ENCODE assay signal across 12 mouse cellular contexts in genomic region chr7:29294111-29294761, GRCm38 (mm10). TPM values are rescaled to one million over a fixed set of nuclear protein-coding genes. Genes with fewer than 3 reads are reported as not detected.
A peak's percentile ranks its signal among the peaks of the same experiment; 100 is the strongest.
DNase-seq lines count a peak whose midpoint lies in the region; ATAC-seq and TF ChIP-seq lines count a peak whose summit lies in the region.
"Had no signal": no experiment of that assay in that cellular context is flagged by ENCODE, and none has a peak within 500 bp of the region (broad histone marks: within the 10 kb centered on the region; RNA-seq: fewer than 3 reads in every experiment).

No protein-coding gene starts in this region.

- ATAC-seq in forebrain, embryonic 16.5 days: no peak
- ATAC-seq in kidney, embryonic 15.5 days (replicated peaks; ENCODE audit: low FRiP score): no peak
- no peak for ATAC-seq in neural tube, embryonic 13.5 days (ENCODE audit: low read depth)
- ATAC-seq in neural tube, embryonic 15.5 days (ENCODE audit: low FRiP score): no peak
- ATAC-seq in monocyte, adult 5-6 weeks (replicated peaks; ENCODE audit: insufficient number of reproducible peaks, low FRiP score, low TSS enrichment, poor library complexity, severe bottlenecking): 0 out of 2 replicates have a peak, but pooled peaks have one; percentile 15

- no peak overlapping the region for H3K9ac ChIP-seq in forebrain, embryonic 16.5 days (replicated peaks; ENCODE audit: low read depth, low read length)
- H3K9ac ChIP-seq in kidney, embryonic 15.5 days: no peak overlapping the region
- H3K9ac ChIP-seq in neural tube, embryonic 13.5 days: no peak overlapping the region
- no peak overlapping the region for H3K9ac ChIP-seq in neural tube, embryonic 15.5 days (replicated peaks)

- H3K4me3 ChIP-seq in forebrain, embryonic 10.5 days: no peak overlapping the region
- H3K4me3 ChIP-seq in forebrain, embryonic 16.5 days (replicated peaks; ENCODE audit: low read length): no peak overlapping the region
- H3K4me3 ChIP-seq in kidney, embryonic 15.5 days (replicated peaks): no peak overlapping the region
- H3K4me3 ChIP-seq in kidney, adult 2 months (ENCODE audit: insufficient read depth, low read depth, low read length): no peak overlapping the region
- H3K4me3 ChIP-seq in neural tube, embryonic 13.5 days: no peak overlapping the region
- H3K4me3 ChIP-seq in neural tube, embryonic 15.5 days (replicated peaks): no peak overlapping the region
- H3K4me3 ChIP-seq: neural tube, embryonic 12.5 days had no signal

- H3K4me1 ChIP-seq in forebrain, embryonic 10.5 days: peaks cover 47% of the 10 kb centered on the region
- peaks cover 33% of the 10 kb centered on the region for H3K4me1 ChIP-seq in forebrain, embryonic 16.5 days (replicated peaks; ENCODE audit: control insufficient read depth, insufficient read depth, low read length)
- H3K4me1 ChIP-seq in kidney, embryonic 15.5 days: peaks cover 50% of the 10 kb centered on the region
- H3K4me1 ChIP-seq in kidney, adult 2 months (ENCODE audit: control insufficient read depth, insufficient read depth, low read length): no peaks in the 10 kb centered on the region; the same call in 1 of the 2 replicates
- peaks cover 50% of the 10 kb centered on the region for H3K4me1 ChIP-seq in neural tube, embryonic 13.5 days (replicated peaks)
- H3K4me1 ChIP-seq in neural tube, embryonic 15.5 days: peaks cover 40% of the 10 kb centered on the region

- no peak for TF ChIP-seq POLR2A in kidney, adult 2 months (IDR thresholded peaks at IDR 0.05; ENCODE audit: low read depth, low read length)

- no peaks in the 10 kb centered on the region for H3K9me3 ChIP-seq in forebrain, embryonic 10.5 days
- H3K9me3 ChIP-seq in forebrain, embryonic 16.5 days (ENCODE audit: control insufficient read depth, low read length): no peaks in the 10 kb centered on the region
- H3K9me3 ChIP-seq in kidney, embryonic 15.5 days (replicated peaks): no peaks in the 10 kb centered on the region
- no peaks in the 10 kb centered on the region for H3K9me3 ChIP-seq in neural tube, embryonic 13.5 days
- no peaks in the 10 kb centered on the region for H3K9me3 ChIP-seq in neural tube, embryonic 15.5 days (replicated peaks)
- H3K9me3 ChIP-seq: neural tube, embryonic 12.5 days had no signal

- peaks cover 43% of the 10 kb centered on the region for H3K27me3 ChIP-seq in forebrain, embryonic 10.5 days (ENCODE audit: poor library complexity, severe bottlenecking)
- H3K27me3 ChIP-seq in forebrain, embryonic 16.5 days (replicated peaks; ENCODE audit: control insufficient read depth, insufficient read depth, low read length): no peaks in the 10 kb centered on the region
- H3K27me3 ChIP-seq in kidney, embryonic 15.5 days: 0 out of 2 replicates have a peak, but pooled peaks cover 5% of the 10 kb centered on the region
- no peaks in the 10 kb centered on the region for H3K27me3 ChIP-seq in kidney, adult 2 months (replicated peaks; ENCODE audit: control insufficient read depth, insufficient read depth, low read length)
- H3K27me3 ChIP-seq in neural tube, embryonic 13.5 days: no peaks in the 10 kb centered on the region
- no peaks in the 10 kb centered on the region; the same call in 1 of the 2 replicates for H3K27me3 ChIP-seq in neural tube, embryonic 15.5 days (replicated peaks)

- H3K4me2 ChIP-seq in forebrain, embryonic 16.5 days (ENCODE audit: low read length): no peak overlapping the region
- no peak overlapping the region for H3K4me2 ChIP-seq in kidney, embryonic 15.5 days
- no peak overlapping the region for H3K4me2 ChIP-seq in neural tube, embryonic 13.5 days
- H3K4me2 ChIP-seq in neural tube, embryonic 15.5 days: no peak overlapping the region
- H3K4me2 ChIP-seq: liver, embryonic 11.5 days had no signal

- 75% methylated on average over 13 of the region's 13 CpGs for WGBS in forebrain, embryonic 10.5 days
- WGBS in forebrain, embryonic 16.5 days: 62% methylated on average over 13 of the region's 13 CpGs
- WGBS in kidney, embryonic 15.5 days: 69% methylated on average over 13 of the region's 13 CpGs
- WGBS in kidney, adult 2 months: 79% methylated on average over 13 of the region's 13 CpGs
- 56% methylated on average over 13 of the region's 13 CpGs for WGBS in neural tube, embryonic 13.5 days
- WGBS in neural tube, embryonic 15.5 days: 51% methylated on average over 13 of the region's 13 CpGs

- TF ChIP-seq CTCF in kidney, adult 2 months (conservative IDR thresholded peaks at IDR 0.05; ENCODE audit: insufficient read depth, insufficient read length, low read depth, low read length): no peak

- H3K27ac ChIP-seq in forebrain, embryonic 10.5 days: peak overlapping the region; percentile 84
- no peak overlapping the region for H3K27ac ChIP-seq in forebrain, embryonic 16.5 days (ENCODE audit: low read length)
- H3K27ac ChIP-seq in kidney, embryonic 15.5 days: 0 out of 2 replicates have a peak overlapping the region, but pooled peaks have one; percentile 79
- no peak overlapping the region for H3K27ac ChIP-seq in kidney, adult 2 months (ENCODE audit: insufficient read depth, low read depth, low read length)
- peak overlapping the region; percentile 42; the same call in 1 of the 2 replicates for H3K27ac ChIP-seq in neural tube, embryonic 13.5 days (replicated peaks)
- H3K27ac ChIP-seq in neural tube, embryonic 15.5 days (replicated peaks): no peak overlapping the region

- H3K36me3 ChIP-seq in forebrain, embryonic 10.5 days (replicated peaks): no peaks in the 10 kb centered on the region
- no peaks in the 10 kb centered on the region for H3K36me3 ChIP-seq in forebrain, embryonic 16.5 days (ENCODE audit: control insufficient read depth, insufficient read depth)
- no peaks in the 10 kb centered on the region for H3K36me3 ChIP-seq in kidney, embryonic 15.5 days
- no peaks in the 10 kb centered on the region for H3K36me3 ChIP-seq in kidney, adult 2 months (ENCODE audit: control insufficient read depth, insufficient read depth, low read length)
- H3K36me3 ChIP-seq in neural tube, embryonic 13.5 days: no peaks in the 10 kb centered on the region
- no peaks in the 10 kb centered on the region for H3K36me3 ChIP-seq in neural tube, embryonic 15.5 days
- H3K36me3 ChIP-seq: neural tube, embryonic 12.5 days had no signal

- no peak for DNase-seq in forebrain, embryonic 10.5 days (ENCODE audit: extremely low spot score, low spot score)
- no peak for DNase-seq in kidney, adult 2 months
- DNase-seq in ovary, postnatal 14 days (ENCODE audit: low spot score): no peak

RNA-seq across cellular contexts. Expression of gene Ppp1r14a, which starts 5.1 kb away (rescaled TPM):
- 7.4 and 8.7 TPM in 2 replicates for polyA plus RNA-seq in forebrain, embryonic 10.5 days (2016; fragmentation: Nextera tagmentation; extraction: Ambion mirVana)
- polyA plus RNA-seq in forebrain, embryonic 16.5 days (2015; fragmentation: Nextera tagmentation; extraction: Ambion mirVana): 4.3 and 6.1 TPM in 2 replicates
- 21.0 and 23.7 TPM in 2 replicates for polyA plus RNA-seq in kidney, embryonic 15.5 days (2015; fragmentation: Nextera tagmentation; extraction: Ambion mirVana)
- 12.3 and 16.1 TPM in 2 replicates for polyA plus RNA-seq in kidney, adult 2 months (2012; rRNA removed)
- 24.8 and 28.4 TPM in 2 replicates for polyA plus RNA-seq in neural tube, embryonic 13.5 days (2015; fragmentation: Nextera tagmentation; extraction: Ambion mirVana)
- polyA plus RNA-seq in neural tube, embryonic 15.5 days (2015; fragmentation: Nextera tagmentation; extraction: Ambion mirVana): 2.8 and 13.3 TPM in 2 replicates
- not detected in 3 replicates for total RNA-seq in monocyte, adult 5-6 weeks (2017)

RNA-seq across cellular contexts. Expression of gene Dpf1, which starts 9.5 kb away (rescaled TPM):
- polyA plus RNA-seq in forebrain, embryonic 10.5 days (2016; fragmentation: Nextera tagmentation; extraction: Ambion mirVana): 39.1 and 42.7 TPM in 2 replicates
- polyA plus RNA-seq in forebrain, embryonic 16.5 days (2015; fragmentation: Nextera tagmentation; extraction: Ambion mirVana): 259 and 270 TPM in 2 replicates
- 3.1 and 5.9 TPM in 2 replicates for polyA plus RNA-seq in kidney, embryonic 15.5 days (2015; fragmentation: Nextera tagmentation; extraction: Ambion mirVana)
- 0.07 and 0.11 TPM in 2 replicates for polyA plus RNA-seq in kidney, adult 2 months (2012; rRNA removed)
- 175 and 176 TPM in 2 replicates for polyA plus RNA-seq in neural tube, embryonic 13.5 days (2015; fragmentation: Nextera tagmentation; extraction: Ambion mirVana)
- polyA plus RNA-seq in neural tube, embryonic 15.5 days (2015; fragmentation: Nextera tagmentation; extraction: Ambion mirVana): 148 and 198 TPM in 2 replicates
- total RNA-seq in monocyte, adult 5-6 weeks (2017): not detected in 3 replicates

RNA-seq across cellular contexts. Expression of gene Spint2, which starts 12.5 kb away (rescaled TPM):
- 44.2 and 50.8 TPM in 2 replicates for polyA plus RNA-seq in forebrain, embryonic 10.5 days (2016; fragmentation: Nextera tagmentation; extraction: Ambion mirVana)
- 39.9 and 50.9 TPM in 2 replicates for polyA plus RNA-seq in forebrain, embryonic 16.5 days (2015; fragmentation: Nextera tagmentation; extraction: Ambion mirVana)
- polyA plus RNA-seq in kidney, embryonic 15.5 days (2015; fragmentation: Nextera tagmentation; extraction: Ambion mirVana): 236 and 245 TPM in 2 replicates
- 421 and 474 TPM in 2 replicates for polyA plus RNA-seq in kidney, adult 2 months (2012; rRNA removed)
- polyA plus RNA-seq in neural tube, embryonic 13.5 days (2015; fragmentation: Nextera tagmentation; extraction: Ambion mirVana): 28.8 and 31.3 TPM in 2 replicates
- polyA plus RNA-seq in neural tube, embryonic 15.5 days (2015; fragmentation: Nextera tagmentation; extraction: Ambion mirVana): 62.7 and 140 TPM in 2 replicates
- total RNA-seq in monocyte, adult 5-6 weeks (2017): 2.6 to 4.4 TPM (median 4.2 TPM) in 3 replicates

RNA-seq across cellular contexts. Expression of gene 2200002D01Rik, which starts 46.0 kb away (rescaled TPM):
- polyA plus RNA-seq in forebrain, embryonic 10.5 days (2016; fragmentation: Nextera tagmentation; extraction: Ambion mirVana): 2.9 and 4.1 TPM in 2 replicates
- 0.65 and 1.5 TPM in 2 replicates for polyA plus RNA-seq in forebrain, embryonic 16.5 days (2015; fragmentation: Nextera tagmentation; extraction: Ambion mirVana)
- 7.6 and 11.2 TPM in 2 replicates for polyA plus RNA-seq in kidney, embryonic 15.5 days (2015; fragmentation: Nextera tagmentation; extraction: Ambion mirVana)
- polyA plus RNA-seq in kidney, adult 2 months (2012; rRNA removed): 4.6 and 7.2 TPM in 2 replicates
- polyA plus RNA-seq in neural tube, embryonic 13.5 days (2015; fragmentation: Nextera tagmentation; extraction: Ambion mirVana): 1.3 and 1.7 TPM in 2 replicates
- polyA plus RNA-seq in neural tube, embryonic 15.5 days (2015; fragmentation: Nextera tagmentation; extraction: Ambion mirVana): 1.4 and 12.8 TPM in 2 replicates
- 0.29 to 3.4 TPM in 2 of 3 replicates, not detected in the other for total RNA-seq in monocyte, adult 5-6 weeks (2017)
- total RNA-seq: layer of hippocampus, adult 18-20 months; left cerebral cortex, postnatal 14 days had no signal

RNA-seq across cellular contexts. Expression of gene Yif1b, which starts 56.1 kb away (rescaled TPM):
- polyA plus RNA-seq in forebrain, embryonic 10.5 days (2016; fragmentation: Nextera tagmentation; extraction: Ambion mirVana): 103 and 108 TPM in 2 replicates
- 76.3 and 81.0 TPM in 2 replicates for polyA plus RNA-seq in forebrain, embryonic 16.5 days (2015; fragmentation: Nextera tagmentation; extraction: Ambion mirVana)
- polyA plus RNA-seq in kidney, embryonic 15.5 days (2015; fragmentation: Nextera tagmentation; extraction: Ambion mirVana): 122 and 123 TPM in 2 replicates
- 179 and 207 TPM in 2 replicates for polyA plus RNA-seq in kidney, adult 2 months (2012; rRNA removed)
- 75.6 and 90.6 TPM in 2 replicates for polyA plus RNA-seq in neural tube, embryonic 13.5 days (2015; fragmentation: Nextera tagmentation; extraction: Ambion mirVana)
- 112 and 113 TPM in 2 replicates for polyA plus RNA-seq in neural tube, embryonic 15.5 days (2015; fragmentation: Nextera tagmentation; extraction: Ambion mirVana)
- 3.8 to 11.1 TPM (median 9.8 TPM) in 3 replicates for total RNA-seq in monocyte, adult 5-6 weeks (2017)

Comparison
In these comparisons a context has a peak if more than half of its experiments do, and no peak if none do; other contexts are left out.
1. H3K27ac ChIP-seq: peak in forebrain, embryonic 10.5 days (single experiment), kidney, embryonic 15.5 days (single experiment) and neural tube, embryonic 13.5 days (single experiment); none in forebrain, embryonic 16.5 days (single experiment), kidney, adult 2 months (single experiment) and neural tube, embryonic 15.5 days (single experiment).